Mouse (Mus musculus): Measurements from ENCODE around the gene Tomm34. TPM values are rescaled to one million over a fixed set of nuclear protein-coding genes. Genes with fewer than 3 reads are reported as not detected.
A peak's percentile ranks its signal among the peaks of the same experiment; 100 is the strongest.

The Tomm34 gene
- polyA plus RNA-seq, 1 experiment from 2014 or later, result 42.3 TPM

DNA sequence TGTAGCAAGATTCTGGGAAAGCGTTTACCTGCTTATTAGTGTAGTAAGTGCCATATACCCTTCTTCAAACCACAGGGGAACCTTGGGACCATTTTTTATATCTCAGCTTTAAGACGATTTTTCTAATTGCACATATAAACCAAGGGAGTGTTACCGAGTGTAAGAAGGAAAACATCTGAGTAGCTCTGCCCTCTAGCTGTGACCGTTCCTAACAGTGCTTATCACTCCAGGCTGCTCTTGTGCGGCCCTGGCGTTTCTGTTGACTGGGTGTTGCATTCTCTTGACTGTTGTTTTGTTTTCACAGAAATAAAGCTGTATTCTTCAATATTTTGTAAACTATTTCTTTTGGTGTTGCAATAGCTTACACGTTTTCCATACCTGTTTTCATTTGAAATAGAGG lies 23.2 kb upstream of the Tomm34 start:
- no peak overlapping the region for H3K4me3 ChIP-seq (replicated peaks; ENCODE audit: low read depth, low read length)
- no peak for DNase-seq (ENCODE audit: low spot score)
- H3K27ac ChIP-seq, result no peak overlapping the region
- TF ChIP-seq CTCF (IDR thresholded peaks at IDR 0.05; ENCODE audit: low read depth), result no peak
- H3K9ac ChIP-seq (ENCODE audit: low read depth, low read length), result no peak overlapping the region
- H3K36me3 ChIP-seq (ENCODE audit: insufficient read depth, low read length), result peaks cover 24% of the 10 kb centered on the region
- WGBS, result 69% methylated on average over 7 of the region's 7 CpGs
- no peak overlapping the region for H3K4me2 ChIP-seq (ENCODE audit: low read length)
- H3K9me3 ChIP-seq (replicated peaks; ENCODE audit: low read length), result no peaks in the 10 kb centered on the region
- no peaks in the 10 kb centered on the region for H3K27me3 ChIP-seq (ENCODE audit: insufficient read depth, low read length)
- no peak for ATAC-seq (replicated peaks; ENCODE audit: low FRiP score, low read depth)
- no peaks in the 10 kb centered on the region for H3K4me1 ChIP-seq (replicated peaks; ENCODE audit: insufficient read depth, low read length)

GRCm38 (mm10) chr2:164089508-164089907 lies 18.5 kb upstream of the Tomm34 start:
- Histone ChIP-seq H3K9ac (ENCODE audit: low read depth, low read length) (no peak overlapping the region), H3K4me1 (replicated peaks; ENCODE audit: insufficient read depth, low read length) (no peaks in the 10 kb centered on the region), H3K9me3 (replicated peaks; ENCODE audit: low read length) (no peaks in the 10 kb centered on the region), H3K4me3 (replicated peaks; ENCODE audit: low read depth, low read length) (no peak overlapping the region), H3K36me3 (ENCODE audit: insufficient read depth, low read length) (peaks cover 28% of the 10 kb centered on the region), H3K4me2 (ENCODE audit: low read length) (no peak overlapping the region), H3K27ac (no peak overlapping the region), H3K27me3 (ENCODE audit: insufficient read depth, low read length) (no peaks in the 10 kb centered on the region)
- no peak for TF ChIP-seq CTCF (IDR thresholded peaks at IDR 0.05; ENCODE audit: low read depth)
- DNase-seq (ENCODE audit: low spot score) (no peak), ATAC-seq (replicated peaks; ENCODE audit: low FRiP score, low read depth) (no peak)
- WGBS, result 84% methylated on average over 4 of the region's 4 CpGs

DNA sequence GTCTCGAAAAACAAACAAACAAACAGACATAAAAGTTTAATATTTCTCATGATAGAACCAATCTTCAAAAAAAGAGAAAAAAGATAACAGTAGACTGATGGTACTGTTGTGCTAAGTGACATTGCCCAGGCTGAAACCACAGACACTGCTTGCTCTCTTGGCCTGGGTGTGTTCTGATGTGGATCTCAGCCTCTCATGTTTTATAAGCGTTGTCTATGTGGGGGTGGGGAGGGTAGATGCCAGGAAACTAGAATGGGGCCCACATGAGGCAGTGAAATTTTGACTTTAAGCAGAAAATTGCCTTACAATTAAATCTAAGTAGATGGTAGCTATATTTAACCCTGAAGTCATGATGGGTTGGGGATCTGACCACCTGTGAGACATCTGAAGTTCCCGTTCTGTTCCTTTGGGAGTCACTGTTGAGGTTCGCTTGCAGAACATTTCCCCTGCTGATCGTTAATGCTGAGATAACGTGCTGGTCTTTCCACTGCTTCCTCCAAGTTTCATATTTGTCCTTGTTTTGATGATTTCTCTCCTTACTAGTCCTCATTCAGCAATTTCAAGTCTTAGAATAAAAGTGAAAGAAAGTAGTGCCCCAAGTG lies 16.5 kb upstream of the Tomm34 start:
- Histone ChIP-seq H3K4me3 (replicated peaks; ENCODE audit: low read depth, low read length) (no peak overlapping the region), H3K9me3 (replicated peaks; ENCODE audit: low read length) (no peaks in the 10 kb centered on the region), H3K9ac (ENCODE audit: low read depth, low read length) (no peak overlapping the region), H3K4me2 (ENCODE audit: low read length) (no peak overlapping the region), H3K36me3 (ENCODE audit: insufficient read depth, low read length) (peaks cover 39% of the 10 kb centered on the region), H3K27ac (no peak overlapping the region), H3K27me3 (ENCODE audit: insufficient read depth, low read length) (no peaks in the 10 kb centered on the region), H3K4me1 (replicated peaks; ENCODE audit: insufficient read depth, low read length) (no peaks in the 10 kb centered on the region)
- WGBS, result 86% methylated on average over 6 of the region's 6 CpGs
- DNase-seq (ENCODE audit: low spot score), result no peak
- no peak for ATAC-seq (replicated peaks; ENCODE audit: low FRiP score, low read depth)
- TF ChIP-seq CTCF (IDR thresholded peaks at IDR 0.05; ENCODE audit: low read depth), result no peak

- ATAC-seq (replicated peaks; ENCODE audit: low FRiP score, low read depth) (no peak), DNase-seq (ENCODE audit: low spot score) (no peak)
- Histone ChIP-seq H3K9ac (ENCODE audit: low read depth, low read length) (no peak overlapping the region), H3K4me2 (ENCODE audit: low read length) (no peak overlapping the region), H3K27me3 (ENCODE audit: insufficient read depth, low read length) (no peaks in the 10 kb centered on the region), H3K9me3 (replicated peaks; ENCODE audit: low read length) (no peaks in the 10 kb centered on the region), H3K4me1 (replicated peaks; ENCODE audit: insufficient read depth, low read length) (no peaks in the 10 kb centered on the region), H3K27ac (no peak overlapping the region), H3K36me3 (ENCODE audit: insufficient read depth, low read length) (peaks cover 61% of the 10 kb centered on the region), H3K4me3 (replicated peaks; ENCODE audit: low read depth, low read length) (no peak overlapping the region)
- no peak for TF ChIP-seq CTCF (IDR thresholded peaks at IDR 0.05; ENCODE audit: low read depth)
- WGBS, result 82% methylated on average over 7 of the region's 7 CpGs
Measured at GRCm38 (mm10) chr2:164084342-164084700, 13.4 kb upstream of the Tomm34 start.

GRCm38 (mm10) chr2:164083609-164084341 lies 12.8 kb upstream of the Tomm34 start:
- H3K9ac ChIP-seq (ENCODE audit: low read depth, low read length), result no peak overlapping the region
- no peaks in the 10 kb centered on the region for H3K27me3 ChIP-seq (ENCODE audit: insufficient read depth, low read length)
- no peaks in the 10 kb centered on the region for H3K4me1 ChIP-seq (replicated peaks; ENCODE audit: insufficient read depth, low read length)
- H3K27ac ChIP-seq, result no peak overlapping the region
- 87% methylated on average over 19 of the region's 19 CpGs for WGBS
- no peaks in the 10 kb centered on the region for H3K9me3 ChIP-seq (replicated peaks; ENCODE audit: low read length)
- peaks cover 56% of the 10 kb centered on the region for H3K36me3 ChIP-seq (ENCODE audit: insufficient read depth, low read length)
- DNase-seq (ENCODE audit: low spot score) (no peak), ATAC-seq (replicated peaks; ENCODE audit: low FRiP score, low read depth) (no peak)
- no peak overlapping the region for H3K4me3 ChIP-seq (replicated peaks; ENCODE audit: low read depth, low read length)
- TF ChIP-seq CTCF (IDR thresholded peaks at IDR 0.05; ENCODE audit: low read depth), result no peak
- no peak overlapping the region for H3K4me2 ChIP-seq (ENCODE audit: low read length)

DNA sequence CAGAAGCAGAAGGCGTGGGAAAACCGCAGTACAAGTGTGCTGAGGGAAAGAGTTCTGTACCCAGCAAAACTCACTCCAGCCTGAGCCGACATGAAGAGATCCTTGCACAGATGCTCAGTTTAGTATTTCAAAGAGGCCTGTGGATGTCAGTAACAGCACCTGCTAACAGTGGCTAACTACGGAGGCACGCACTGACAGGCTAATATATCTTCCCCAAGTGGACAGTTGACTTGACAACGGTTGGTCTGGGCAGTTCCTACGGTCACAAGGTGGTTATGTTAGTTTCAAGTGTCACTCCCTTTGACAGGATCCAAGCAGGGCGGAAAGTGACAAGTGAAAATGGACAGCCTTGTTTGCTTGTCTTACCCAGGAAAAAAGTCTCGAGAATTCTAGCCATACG lies 11.2 kb upstream of the Tomm34 start:
- ATAC-seq (replicated peaks; ENCODE audit: low FRiP score, low read depth) (no peak), DNase-seq (ENCODE audit: low spot score) (peak; percentile 33)
- Histone ChIP-seq H3K27ac (no peak overlapping the region), H3K4me2 (ENCODE audit: low read length) (no peak overlapping the region), H3K9ac (ENCODE audit: low read depth, low read length) (no peak overlapping the region), H3K36me3 (ENCODE audit: insufficient read depth, low read length) (peaks cover 48% of the 10 kb centered on the region), H3K27me3 (ENCODE audit: insufficient read depth, low read length) (no peaks in the 10 kb centered on the region), H3K4me3 (replicated peaks; ENCODE audit: low read depth, low read length) (no peak overlapping the region), H3K9me3 (replicated peaks; ENCODE audit: low read length) (no peaks in the 10 kb centered on the region), H3K4me1 (replicated peaks; ENCODE audit: insufficient read depth, low read length) (no peaks in the 10 kb centered on the region)
- 61% methylated on average over 10 of the region's 10 CpGs for WGBS
- no peak for TF ChIP-seq CTCF (IDR thresholded peaks at IDR 0.05; ENCODE audit: low read depth)
